Mouse (Mus musculus): ENCODE results near the gene Clec16a.

Clec16a gene

GRCm38 (mm10) chr16:10716696-10717095 lies 171.6 kb downstream of the Clec16a start:
- peak in 1 of 2 experiments; percentile 59 for DNase-seq (ENCODE audit: low spot score in 2 of 2)

DNA sequence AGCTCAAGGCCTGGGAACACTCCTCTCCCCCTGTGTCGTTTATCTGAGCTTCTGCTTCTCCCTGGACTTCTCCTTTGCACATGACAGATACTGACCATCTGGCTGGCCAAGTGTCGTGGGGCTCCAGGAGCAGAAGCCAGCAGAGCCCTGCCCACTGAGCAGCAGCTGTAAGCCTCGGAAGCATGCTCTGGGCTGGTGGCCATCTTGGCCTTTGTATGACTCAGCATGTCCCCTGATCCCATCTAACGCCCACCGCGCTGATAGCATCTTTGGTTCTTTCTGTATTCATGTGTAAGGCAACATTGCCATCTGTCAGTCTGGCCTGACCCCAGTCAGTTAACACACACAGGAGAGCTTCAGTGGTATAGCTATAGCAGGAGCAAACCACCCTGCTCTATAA lies 174.8 kb downstream of the Clec16a start:
- DNase-seq (ENCODE audit: low spot score in 2 of 2), result peak in 1 of 2 experiments; percentile 76

DNA sequence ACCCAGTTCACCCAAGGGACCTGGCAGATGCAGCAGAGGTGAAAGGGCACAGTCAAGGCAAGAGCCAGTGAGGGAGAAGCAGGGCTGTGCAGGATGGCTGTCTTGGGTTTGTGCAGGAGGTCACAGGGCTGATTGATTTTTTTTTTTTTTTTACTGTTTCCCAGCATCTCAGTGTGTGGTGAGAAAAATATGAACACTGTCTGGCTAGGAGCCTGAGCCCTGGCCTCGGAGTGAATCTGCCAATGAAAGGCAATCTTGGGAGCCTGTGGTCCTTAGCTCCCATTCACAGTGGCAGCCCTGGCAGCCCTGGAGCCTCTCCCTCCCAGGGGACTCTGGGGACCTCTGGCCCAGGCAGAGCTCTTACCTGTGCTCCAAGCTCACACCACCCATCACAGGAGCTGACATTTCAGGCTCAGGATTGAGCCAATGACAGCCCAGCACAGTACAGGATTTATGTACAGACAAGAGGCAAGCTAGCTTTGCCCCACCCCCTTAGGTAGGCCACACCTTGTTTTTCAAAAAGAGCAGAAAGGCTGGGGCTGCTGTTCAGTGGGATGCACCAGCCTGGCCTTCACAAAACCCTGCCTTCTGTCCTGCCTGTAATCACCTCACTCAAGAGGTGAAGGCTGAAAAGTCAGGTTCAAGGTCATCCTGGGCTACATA lies 177.9 kb downstream of the Clec16a start:
- no peak for DNase-seq (ENCODE audit: low spot score in 2 of 2)

DNA sequence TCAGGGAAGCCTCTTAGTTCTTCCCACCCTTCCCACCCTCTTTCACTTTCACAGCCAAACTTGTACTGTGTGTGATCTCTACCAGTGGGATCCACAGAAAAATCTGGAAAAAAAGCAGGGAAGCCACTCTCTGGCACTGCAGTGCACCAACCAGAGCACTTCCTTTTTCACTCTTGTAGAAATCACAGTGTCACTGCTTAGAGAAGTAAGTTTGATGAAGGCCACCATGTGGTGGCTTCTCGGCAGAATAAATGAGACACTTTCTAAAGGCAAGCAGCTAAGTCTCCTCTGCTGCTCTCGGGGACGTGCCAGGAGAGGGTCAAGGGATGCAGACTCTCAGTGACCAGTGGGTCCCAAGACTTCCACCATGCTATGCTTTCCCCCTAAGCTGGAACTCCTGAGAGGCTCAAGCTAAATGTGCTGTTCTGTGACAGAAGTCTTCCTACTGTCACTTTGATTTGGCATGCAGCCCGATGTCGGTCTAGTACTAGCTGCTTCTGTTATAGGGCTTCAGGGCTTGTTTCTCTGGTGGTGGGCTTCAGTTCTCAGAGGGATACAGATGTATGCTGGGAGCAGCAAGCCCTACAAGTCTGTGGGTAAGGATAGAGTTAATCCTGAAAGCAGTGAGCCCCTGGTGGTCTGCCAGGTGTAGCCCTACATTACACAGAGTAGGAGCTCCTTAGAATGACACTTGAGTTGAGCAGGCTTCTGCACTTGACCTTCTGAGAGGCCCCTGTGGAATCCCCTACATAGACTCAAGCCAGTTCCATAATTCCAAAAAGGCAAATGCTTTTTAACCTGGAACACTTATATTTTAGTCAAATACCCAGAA lies 178.9 kb downstream of the Clec16a start:
- no peak for DNase-seq (ENCODE audit: low spot score in 2 of 2)

DNA sequence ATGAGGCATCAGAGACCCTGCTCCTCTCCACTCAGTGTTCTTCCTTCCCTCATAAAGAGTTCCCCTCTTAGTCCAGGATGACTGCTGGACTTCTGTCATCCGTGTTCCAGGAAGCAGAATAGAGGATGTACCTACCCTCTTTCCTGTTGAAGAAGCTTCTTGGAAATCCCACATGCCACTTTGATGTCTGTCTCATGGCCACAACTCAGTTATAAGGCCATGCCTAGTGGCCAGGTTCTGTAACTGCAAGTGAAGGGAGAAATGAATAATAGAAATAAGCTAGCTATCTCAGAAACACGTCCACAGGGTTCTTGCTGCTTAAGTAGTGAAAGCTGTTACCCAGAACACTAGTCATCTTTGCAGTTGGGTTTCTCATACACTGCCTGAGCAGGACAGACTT lies 180.0 kb downstream of the Clec16a start:
- DNase-seq (ENCODE audit: low spot score in 2 of 2), result no peak

- no peak for DNase-seq (ENCODE audit: low spot score in 2 of 2)
These were observed 182.5 kb downstream of the Clec16a start for GRCm38 (mm10) chr16:10727630-10728029.

DNA sequence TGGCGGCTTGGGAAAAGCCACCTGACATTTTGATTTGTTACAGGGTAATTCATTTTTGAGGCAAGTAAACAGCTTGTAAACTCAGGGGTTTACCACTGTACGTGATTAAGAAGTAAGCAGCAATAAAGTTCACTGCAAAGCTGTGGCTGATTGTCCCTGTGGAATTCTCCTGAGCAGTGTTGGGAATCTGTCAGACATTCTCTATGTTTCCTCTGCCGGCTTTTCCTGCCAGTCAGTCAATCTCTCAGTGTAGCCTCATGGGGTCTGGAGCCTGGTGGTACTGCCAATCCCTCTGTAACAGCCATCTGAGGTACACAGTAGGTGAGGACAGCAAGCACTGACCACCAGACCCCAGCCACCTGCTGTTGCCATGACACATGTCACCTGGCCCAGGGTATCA lies 183.7 kb downstream of the Clec16a start:
- DNase-seq (ENCODE audit: low spot score in 2 of 2), result no peak

- no peak for DNase-seq (ENCODE audit: low spot score in 2 of 2)
These were observed 185.8 kb downstream of the Clec16a start for GRCm38 (mm10) chr16:10730941-10731340.

- no peak for DNase-seq (ENCODE audit: low spot score in 2 of 2)
These were observed 186.6 kb downstream of the Clec16a start for GRCm38 (mm10) chr16:10731785-10732184.

- no peak for DNase-seq (ENCODE audit: low spot score in 2 of 2)
These were observed 187.3 kb downstream of the Clec16a start for GRCm38 (mm10) chr16:10732421-10732820.

DNA sequence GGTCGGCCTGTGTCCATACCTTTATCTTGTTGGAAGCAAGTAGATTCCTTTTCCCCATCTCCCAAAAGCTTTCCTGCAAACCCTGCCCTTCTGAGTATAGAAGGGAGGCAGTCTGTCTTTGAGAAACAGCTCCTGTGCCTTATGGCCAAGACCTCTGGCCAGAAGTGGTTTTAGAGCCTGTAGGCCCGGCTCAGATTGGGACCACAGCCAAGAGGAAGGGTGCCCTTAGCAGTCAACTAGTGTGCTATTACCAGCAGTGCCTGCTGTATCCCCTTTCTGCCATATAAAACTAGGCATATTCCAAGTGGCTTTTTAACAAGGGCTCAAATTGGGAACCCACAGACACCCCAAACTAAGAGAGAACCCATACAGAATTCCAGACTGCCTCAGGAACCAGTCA lies 190.6 kb downstream of the Clec16a start:
- no peak for DNase-seq (ENCODE audit: low spot score in 2 of 2)

DNA sequence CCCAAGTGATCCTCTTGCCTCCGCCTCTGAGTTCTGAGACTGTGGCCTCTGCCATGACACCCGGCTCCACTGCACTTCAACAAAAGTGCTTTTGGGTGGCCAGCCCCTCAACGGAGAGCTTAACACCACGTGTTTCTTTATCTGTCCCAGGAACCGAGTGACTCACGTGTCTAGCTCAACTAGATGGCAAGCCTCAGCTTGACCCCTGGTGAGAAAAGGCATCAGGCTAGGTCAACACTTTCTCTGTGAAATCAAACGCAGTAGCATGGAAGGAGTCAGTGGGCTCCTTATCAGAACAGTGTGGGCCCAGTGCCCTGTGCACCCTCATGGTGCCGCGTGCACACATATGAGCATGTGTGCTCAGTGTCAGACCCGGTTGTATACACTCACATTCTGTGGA lies 191.2 kb downstream of the Clec16a start:
- no peak for DNase-seq (ENCODE audit: low spot score in 2 of 2)

DNA sequence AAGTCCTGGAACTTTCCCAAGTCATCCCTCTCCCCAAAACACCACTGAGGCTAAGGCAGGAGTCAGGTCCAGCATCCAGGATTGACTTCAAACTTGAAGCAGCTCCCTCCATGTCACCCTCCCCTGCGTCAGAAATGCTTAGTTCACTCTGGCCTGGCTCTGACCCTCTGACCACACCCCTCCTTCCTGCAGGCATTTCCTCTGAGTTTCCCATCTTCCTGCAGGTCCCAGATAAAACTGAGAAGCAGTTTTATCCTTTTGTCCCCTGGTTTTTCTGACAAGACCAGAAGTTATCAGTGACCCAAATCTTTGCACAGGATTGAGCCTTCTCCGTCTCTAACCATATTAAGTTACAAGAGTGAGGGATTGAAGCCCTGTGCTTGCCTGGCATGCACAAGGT lies 192.4 kb downstream of the Clec16a start:
- DNase-seq (ENCODE audit: low spot score in 2 of 2), result no peak

GRCm38 (mm10) chr16:10738866-10739265 lies 193.7 kb downstream of the Clec16a start:
- no peak for DNase-seq (ENCODE audit: low spot score in 2 of 2)

DNA sequence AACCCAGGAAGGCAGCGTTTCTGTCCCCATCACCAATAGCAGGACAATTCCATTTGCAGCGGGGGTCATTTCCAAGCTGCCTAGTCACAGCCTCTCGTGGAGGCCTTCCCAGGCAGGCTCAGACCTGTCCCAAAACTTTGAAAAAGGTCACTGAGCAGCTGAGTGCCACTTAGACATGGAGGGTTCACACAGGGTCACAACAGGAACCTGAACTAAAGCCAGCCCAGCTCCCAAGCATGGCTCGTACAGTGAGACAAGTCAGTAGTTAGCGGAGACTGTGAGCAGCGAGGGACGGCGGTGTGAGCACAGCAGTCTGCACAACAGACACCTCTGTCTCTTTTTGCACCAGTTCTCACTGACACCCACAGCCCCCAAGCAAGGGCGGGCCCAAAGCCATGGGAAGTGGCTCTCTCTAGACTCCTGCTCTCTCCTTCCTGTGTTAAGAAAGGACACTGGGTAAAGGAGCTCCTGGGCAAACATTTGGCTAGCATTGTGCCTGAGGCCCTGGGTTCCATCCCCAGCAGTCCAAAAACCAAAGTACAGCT lies 194.8 kb downstream of the Clec16a start:
- no peak for DNase-seq (ENCODE audit: low spot score in 2 of 2)

- DNase-seq (ENCODE audit: low spot score in 2 of 2), result no peak
These were observed 195.9 kb downstream of the Clec16a start for GRCm38 (mm10) chr16:10741082-10741481.

DNA sequence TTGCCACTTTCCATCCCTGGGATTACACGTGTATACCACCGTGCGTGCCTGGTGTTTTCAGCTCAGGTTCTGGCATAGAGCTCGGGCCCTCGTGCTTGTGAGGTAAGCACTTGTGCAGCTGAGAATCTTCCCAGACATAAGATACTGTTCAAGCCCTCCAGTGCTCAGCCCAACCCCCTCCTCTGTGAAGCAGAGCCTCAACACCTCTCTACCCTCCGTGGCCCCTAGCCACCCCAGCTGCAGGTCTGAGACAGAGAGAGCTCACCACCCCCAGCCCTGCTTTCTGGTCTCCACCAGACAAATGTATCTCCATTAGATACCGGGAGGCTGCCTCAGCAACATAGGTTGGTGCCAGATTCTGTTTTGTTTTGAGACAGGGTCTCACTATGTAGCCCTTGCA lies 204.1 kb downstream of the Clec16a start:
- no peak for DNase-seq (ENCODE audit: low spot score in 2 of 2)

DNA sequence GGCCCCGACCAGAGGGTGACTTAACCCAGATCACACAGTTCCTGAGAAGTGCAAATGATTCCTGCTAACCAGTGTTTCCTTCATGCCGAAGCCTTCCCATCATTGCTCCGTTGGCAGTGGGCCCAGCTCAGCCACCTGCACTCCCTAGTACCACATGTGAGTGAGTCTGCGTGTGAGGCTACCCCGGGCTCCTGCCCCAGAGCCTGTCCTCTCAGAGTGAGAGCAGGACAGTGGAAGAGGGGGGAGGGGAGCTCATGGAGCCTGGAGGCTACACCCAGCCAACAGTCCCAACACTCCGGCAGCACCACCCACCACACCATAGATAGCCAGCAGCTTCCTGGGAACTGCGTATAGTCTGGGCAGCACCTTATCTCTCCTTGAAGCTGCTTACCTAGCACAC lies 204.7 kb downstream of the Clec16a start:
- DNase-seq (ENCODE audit: low spot score in 2 of 2), result peak in 1 of 2 experiments; percentile 54

DNA sequence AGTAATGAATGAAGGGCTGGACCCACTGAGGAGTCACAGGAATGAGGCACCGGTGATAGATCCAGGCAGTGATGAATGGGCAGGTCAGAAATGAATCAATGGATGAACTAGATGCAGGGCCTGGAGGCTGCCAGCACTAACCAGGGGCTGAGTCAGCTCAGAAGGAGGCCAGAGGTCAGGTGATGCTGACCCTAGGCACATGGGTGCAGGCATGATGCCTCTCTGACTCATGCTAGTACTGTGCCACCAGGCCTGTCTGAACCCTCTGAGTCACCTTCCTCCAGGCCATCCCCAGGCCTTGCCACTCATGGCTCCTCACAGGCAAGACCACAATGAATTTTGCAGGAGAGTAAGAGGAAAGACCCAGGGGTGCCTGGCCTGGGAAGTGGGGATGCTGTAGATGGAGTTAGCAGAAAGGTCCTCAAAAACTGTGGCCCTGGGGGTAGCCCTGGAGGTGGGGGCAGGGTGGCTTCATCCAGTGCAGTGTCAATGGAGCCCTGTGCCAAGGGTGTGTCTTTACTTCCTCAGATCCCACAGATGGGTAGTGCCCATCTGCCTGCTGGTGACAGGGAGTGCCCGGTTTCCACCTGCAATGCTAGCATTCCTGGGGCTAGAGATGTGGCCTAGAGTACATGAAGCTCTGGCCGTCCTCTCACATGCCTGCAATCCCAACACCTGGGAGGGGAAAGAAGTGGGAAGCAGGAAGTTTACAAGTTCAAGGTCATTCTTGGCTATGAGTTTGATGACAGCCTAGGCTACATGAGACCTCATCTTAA lies 209.6 kb downstream of the Clec16a start:
- DNase-seq (ENCODE audit: low spot score in 2 of 2), result no peak

- no peak for DNase-seq (ENCODE audit: low spot score in 2 of 2)
These were observed 211.0 kb downstream of the Clec16a start for GRCm38 (mm10) chr16:10756168-10756567.

DNA sequence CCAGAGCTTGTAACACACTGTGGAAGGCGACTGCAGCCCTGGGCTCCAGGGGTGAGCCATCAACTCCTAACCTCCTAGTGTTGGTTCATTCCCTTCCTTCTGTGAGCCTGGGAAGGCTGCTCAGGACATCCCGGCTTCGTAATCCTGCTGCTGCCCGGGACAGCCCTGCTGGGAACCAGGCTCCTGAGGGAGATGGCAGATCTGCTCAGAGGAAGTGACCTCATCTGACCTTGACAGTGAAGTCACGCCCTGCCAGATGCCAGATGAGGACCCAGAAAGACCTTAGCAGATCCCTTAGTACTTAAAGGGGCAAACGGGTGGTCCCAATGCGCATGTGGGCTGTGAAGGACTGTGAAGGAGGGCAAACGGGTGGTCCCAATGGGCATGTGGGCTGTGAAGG lies 216.0 kb downstream of the Clec16a start:
- DNase-seq (ENCODE audit: low spot score in 2 of 2), result no peak

- DNase-seq (ENCODE audit: low spot score in 2 of 2), result no peak
These were observed 217.5 kb downstream of the Clec16a start for GRCm38 (mm10) chr16:10762569-10763180.
